Mouse (Mus musculus) gastrocnemius, adult 8-10 months (tissue): ENCODE measurements around the gene Plekhg2. TPM values are rescaled to one million over a fixed set of nuclear protein-coding genes. Genes with fewer than 3 reads are reported as not detected.

Source experiments
- DNase-seq, 2 experiments: peaks; one replicate each; pipeline ENCODE4 v3.0.0; 2022; ENCODE audit warnings: low spot score in 2 of 2
- total RNA-seq, 4 experiments: library from RNA; stranded (reverse); gene quantifications; 2 replicates each; pipeline ENCODE4 v1.2.4; 2022

Plekhg2 gene
- total RNA-seq, 4 experiments from 2014 or later = 2.0 to 3.3 (median 2.6) TPM

DNA sequence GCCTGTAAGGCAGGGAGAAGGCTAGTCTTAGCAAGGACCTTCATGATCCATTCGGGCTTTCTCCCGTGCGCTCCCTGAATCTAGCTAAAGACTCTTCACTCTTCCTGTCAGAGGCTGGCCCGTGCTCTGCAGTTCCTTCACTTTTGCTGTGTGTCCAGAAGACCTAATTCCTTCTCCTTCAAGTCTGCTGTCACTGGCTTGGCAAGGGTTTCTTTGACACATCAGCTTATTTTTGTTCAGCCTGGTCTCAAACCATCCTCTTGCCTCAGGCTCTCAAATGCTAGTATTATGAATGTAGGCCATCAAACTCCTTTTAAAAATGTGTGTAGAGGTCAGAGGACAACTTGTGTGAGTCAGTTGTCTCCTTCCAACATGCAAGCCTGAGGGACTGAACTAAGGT lies 11.2 kb upstream of the Plekhg2 start:
- DNase-seq = no peak

DNA sequence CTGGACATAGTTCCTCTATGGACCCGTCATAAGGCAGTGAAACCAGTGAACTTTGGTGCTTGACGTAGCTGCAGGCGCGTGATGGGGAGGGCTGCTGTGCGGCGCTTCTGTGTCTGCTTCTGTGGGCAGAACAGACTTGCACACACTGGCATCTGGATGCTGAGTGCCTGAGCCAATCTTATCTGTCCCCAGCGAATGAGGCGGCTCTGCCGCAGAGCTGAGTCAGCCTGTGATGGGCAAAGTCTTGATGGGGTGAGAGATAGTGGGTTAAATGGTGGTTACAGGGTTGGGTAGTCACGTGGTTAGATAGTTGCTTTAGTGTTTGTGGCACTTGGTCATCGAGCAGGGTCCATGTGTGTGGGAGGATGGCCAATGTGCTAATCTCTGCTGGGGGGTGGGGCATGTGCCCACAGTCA lies 10.6 kb upstream of the Plekhg2 start:
- DNase-seq = no peak

DNA sequence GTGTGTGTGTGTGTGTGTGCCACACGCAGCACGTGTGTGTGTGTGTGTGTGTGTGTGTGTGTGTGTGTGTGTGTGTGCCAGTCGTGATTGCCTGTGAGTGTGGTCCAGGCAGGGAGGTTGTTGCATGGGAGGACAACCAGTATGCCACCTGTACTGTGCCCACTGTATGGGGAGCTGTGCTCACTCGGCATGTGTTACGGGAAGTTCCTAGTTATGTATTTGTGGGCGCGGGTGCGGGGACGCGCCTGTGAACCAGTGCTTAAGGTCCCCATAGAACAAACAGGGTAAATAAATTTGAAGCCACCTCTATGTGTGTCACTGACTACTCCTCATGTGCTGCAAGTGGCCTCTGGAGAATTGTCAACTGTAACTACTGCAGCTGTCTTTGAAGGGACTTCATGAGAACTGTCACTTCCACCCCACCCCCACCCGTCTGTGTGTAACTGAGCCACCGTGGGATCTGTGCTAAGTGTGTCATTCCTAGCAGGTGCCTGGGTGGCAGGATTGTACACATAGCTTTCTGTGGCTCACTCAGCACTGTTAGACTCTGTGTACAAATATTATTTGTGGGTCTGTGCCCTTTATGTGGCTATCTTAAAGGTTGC lies 10.1 kb upstream of the Plekhg2 start:
- no peak for DNase-seq

DNA sequence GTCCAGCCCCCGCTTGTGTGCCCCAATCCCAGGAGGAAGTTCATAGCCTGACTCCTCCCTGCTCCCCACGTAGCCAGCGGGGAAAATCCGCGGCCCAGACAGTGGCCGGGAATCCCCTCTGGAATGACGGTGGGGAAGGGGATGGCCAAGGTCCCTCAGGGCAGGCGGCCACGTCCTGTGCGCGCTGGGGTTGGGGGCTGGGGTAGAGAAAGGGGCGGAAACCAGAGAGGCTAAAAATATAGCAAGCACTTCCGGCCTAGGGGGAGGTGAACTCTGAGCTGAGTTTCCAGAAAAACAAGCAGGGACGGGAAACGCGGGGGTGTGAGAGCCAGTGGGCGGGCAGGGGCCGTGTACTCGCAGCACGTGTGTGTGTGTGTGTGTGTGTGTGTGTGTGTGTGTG lies 9.5 kb upstream of the Plekhg2 start:
- DNase-seq = peak; percentile 80

DNA sequence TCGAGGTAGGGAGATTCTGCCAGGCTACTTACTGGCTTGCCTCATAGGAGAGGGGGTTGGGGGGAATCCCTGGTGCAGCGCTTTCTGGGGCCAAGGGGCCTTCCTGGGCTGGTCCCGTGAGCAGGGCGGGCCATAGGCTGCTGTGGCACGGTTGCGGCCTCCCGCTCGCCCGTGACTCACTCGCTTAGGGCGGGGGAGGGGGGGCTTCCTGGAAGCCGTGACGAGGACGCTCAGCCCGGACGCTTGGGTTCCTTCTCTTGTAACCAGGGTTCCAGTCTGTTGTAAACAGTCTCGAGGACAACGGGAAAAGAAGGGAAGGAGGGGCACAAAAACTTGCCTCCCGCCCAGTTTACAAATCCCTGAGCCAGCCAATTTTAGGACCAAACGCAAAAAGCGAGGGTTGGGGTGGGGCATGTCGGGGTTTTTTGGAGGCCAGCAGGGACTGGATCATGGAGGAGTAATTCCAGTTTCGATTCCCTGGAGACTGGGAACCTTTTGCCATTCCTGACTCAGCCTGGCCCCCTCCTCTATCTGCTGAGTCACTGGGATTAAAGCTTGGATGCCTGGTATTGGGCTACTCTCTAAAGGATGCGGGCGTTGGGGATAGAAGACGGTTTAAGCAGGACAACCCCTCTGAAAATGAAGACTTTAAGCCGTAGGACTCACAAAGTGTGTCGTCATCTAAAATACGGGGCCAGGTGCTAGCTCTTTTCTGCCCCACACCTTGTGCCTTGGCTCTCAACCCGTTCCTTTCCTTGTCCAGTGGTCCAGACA lies 8.8 kb upstream of the Plekhg2 start:
- DNase-seq = peak; percentile 82

DNA sequence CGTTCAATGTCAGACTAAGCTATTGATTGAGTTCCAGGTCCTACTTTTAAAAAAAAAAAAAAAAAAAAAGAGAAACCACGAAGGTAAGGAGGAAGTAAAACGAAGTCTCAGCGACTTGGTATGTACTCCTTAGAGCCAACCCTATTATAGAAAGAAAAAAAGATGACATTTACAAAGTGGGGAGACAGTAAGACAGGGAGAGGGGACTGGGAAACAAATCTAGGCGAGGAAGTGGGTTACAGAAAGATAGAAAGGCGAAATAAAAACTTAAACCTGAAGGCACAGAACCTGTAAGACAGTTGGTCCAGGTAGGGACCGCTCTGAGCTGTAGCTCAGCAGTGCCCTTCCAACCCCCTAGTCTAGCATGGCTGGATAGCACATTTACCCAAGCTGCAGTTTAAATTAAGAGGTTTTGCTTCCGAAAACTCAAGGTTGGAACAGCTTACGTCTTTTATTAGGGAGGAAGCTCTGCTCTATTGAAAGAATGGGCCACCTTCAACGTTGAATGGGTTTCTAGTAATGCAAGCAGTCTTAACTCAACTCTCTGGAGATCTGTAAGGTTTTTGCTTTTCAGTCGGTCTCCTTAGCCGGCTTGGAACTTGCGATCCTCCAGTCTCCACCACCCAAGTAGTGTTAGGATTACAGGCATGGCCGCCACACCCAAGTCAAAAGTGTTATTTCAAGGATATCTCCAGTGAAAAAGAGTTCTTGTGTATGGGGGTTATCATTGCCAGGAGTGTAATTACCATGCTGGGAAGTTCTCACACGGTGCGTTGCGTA lies 8.0 kb upstream of the Plekhg2 start, which contains the start of gene Zfp36:
Gene Zfp36, minus strand, starts transcription at position 17 of the 780 bp plus-strand sequence.
- DNase-seq = no peak

DNA sequence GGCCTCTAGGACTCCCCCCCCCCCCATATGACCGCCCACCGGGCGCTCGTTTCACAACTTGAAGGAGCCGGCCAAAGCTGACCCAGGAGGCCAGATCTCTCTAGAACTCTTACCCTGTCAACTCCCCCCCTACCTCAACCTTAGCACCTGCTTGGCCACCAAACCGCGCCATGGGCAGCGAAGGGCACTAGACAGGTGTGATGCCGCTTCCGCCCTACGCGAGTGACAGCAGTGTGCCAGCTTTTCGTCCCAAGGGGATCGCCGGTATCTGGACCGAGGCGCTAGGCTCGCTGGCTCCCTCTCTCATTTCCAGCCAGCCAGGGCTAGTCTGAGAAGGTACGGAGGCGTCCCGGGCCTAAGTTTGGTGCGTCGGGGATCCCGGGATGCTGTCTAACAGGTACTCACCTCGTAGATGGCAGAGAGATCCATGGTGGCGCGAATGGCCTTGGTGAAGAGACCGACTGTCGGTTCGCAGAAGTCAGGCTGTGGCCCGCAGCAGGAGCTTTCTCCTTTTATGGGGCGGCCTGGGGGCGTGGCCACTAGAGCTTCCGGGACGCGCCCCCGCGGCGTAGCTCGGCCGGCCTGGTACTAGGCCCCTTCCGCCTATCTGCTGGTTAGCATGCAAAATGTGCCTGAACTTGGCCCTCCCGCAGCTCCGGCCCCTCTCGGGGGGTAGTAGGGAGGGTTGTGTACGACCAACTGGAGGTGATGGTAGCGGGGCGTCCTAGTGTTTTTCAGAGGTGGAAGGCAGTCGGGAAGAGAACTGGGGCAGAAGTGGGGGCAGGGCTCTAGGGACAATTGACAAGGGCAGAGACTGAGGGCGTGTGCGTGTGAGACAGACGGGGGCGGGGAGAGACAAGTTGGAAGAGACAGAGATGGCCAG lies 6.6 kb upstream of the Plekhg2 start:
- peak; percentile 94 to 95 for DNase-seq

DNA sequence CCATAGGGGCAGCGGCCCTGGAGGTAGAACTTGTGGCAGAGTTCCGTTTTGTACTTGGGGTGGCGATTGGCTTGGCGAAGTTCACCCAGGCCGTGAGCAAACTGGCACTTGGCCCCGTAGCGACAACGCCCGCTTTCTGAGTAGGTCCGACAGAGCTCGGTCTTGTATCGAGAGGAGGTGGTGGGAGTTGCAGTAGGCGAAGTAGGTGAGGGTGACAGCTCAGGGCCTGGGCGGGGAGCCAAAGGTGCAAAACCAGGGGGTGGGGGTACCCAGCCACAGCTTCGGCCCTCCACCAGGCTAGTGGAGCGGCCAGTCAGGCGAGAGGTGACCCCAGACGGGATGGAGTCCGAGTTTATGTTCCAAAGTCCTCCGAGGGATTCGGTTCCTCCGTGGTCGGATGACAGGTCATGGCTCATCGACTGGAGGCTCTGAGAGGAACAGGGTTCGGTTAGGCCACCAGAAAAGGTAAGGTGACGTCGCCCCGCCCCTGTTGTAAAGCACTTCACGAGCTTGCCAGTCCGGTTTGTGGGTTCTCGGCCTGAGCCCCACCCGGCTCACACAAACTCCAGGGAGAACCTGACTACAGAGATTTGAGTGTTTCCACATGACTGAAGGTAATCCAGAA lies 5.8 kb upstream of the Plekhg2 start:
- peak; percentile 57 to 67 for DNase-seq

DNA sequence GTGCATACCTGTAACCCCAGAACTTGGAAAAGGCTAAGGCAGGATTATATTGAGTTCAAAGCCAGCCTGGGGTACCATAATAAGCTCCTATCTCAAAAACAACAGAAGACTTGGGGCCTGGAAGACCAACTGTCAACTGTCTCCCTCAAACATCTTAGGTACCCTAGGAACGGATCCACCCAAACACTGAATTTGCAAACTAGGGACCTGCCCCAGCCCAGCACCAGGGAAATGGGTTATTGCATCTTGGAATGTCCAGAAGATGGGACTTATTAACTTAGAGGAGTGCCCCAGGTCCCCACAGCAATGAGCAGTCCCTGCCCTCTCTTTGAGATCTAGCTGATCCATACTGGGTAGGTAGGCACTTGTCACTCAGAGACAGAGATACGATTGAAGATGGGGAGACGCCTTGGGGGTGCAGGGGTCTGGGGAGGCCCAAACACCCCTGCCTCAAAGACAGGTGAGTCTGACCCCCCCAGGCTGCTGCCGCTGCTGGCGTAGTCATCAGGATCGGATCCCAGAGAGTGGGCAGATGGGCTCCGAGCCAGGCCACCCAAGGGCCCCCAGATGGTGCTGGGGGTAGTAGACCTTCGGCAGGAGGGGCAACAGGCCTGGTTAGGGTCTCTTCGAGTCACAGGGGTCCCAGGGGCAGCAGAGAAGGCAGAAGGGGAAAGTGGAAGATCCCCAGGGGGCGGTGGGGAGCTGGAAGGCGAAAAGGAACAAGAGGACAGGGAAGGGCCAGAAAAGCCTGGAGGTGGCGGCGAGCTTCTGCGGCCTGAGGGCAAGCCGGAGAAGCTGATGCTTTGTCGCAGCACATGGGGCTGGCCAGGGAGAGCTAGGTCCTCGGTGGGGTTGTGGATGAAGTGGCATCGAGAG lies 5.0 kb upstream of the Plekhg2 start:
- DNase-seq = no peak

DNA sequence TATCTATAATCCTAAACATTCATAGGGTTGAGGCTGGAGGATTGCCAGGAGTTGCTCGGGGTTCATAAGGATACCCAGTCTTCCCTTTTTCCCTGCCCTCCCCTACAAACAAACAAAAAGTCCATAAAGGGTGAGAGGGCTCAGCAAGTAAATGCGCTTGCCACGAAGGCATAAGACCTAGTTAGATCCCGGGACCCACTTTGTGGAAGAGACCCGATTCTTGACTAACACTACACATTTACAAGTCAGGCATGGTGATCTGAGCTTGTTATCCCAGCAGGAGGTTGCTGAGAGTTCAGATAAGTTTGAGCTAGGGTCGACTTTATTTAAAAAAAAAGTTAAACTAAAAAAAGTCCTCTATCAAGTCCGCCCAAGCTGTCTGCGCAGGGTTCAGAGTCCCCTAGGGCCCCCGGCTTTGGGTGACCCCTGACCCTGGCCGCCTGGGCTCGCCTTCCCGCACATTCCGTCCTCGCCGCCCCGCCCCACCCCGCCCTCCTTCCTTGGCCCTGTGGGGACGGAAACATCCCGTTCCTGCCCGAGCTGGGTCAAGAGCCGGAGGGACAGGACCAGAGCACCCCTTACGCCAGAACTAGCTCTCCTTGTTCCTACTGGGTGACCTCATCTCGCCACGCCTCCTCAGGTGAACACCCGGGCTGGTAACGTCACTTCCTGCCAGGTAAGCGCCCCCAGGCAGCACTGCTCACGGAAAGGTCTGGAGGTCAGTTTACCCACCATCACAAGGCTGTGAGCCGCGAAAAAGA lies 3.8 kb upstream of the Plekhg2 start:
- DNase-seq = peak; percentile 79 to 82

DNA sequence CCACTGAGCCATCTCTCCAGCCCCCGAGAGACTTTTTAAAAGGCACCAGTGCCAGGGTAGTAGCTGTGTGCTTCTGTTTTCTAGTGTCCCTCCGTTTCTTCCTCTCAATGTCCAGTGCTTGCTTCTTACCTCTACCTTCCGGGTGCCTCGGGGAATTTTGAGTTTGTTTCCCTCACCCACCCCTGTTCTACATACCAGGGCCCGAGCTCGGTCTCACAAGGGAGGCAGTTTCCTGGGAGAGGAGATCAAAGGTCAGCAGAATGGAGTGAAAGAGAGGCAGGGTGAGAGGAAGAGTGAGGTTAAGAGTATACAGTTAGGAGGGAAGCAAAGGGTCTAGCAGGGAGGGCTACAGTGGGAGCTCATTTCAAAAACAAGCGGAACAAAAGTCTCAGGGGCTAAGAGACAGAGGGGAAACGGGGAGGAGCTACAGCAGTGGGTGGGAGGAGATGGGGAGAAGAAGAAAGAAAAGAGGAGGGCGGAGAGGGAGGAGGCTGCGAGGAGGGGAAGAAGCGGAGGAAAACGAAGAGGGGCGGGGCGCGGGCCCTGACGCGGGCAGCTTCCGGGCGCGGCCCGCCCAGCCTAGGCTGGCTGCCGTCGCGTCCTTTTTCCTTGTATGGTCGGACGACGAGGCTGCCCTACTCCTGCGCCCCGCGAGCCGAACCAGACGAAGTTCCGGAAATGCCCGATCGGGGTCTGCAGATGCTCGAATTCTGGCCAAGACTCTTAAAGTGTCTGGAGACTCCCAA lies 3.0 kb upstream of the Plekhg2 start:
- peak; percentile 90 to 91 for DNase-seq

DNA sequence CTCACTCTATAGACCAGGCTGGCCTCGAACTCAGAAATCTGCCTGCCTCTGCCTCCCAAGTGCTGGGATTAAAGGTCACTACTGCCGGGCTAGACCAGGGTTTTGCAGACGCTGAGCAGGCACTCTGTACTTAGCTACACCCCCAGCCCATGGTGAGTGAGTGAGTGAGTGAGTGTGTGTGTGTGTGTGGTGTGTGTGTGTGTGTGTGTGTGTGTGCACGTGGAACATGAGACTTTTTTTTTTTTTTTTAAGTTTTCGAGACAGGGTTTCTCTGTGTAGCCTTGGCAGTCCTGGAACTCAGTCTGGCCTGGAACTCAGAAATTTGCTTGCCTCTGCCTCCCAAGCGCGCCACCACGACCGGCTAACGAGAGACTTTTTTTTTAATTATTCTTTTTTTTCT lies 2.2 kb upstream of the Plekhg2 start:
- no peak for DNase-seq

DNA sequence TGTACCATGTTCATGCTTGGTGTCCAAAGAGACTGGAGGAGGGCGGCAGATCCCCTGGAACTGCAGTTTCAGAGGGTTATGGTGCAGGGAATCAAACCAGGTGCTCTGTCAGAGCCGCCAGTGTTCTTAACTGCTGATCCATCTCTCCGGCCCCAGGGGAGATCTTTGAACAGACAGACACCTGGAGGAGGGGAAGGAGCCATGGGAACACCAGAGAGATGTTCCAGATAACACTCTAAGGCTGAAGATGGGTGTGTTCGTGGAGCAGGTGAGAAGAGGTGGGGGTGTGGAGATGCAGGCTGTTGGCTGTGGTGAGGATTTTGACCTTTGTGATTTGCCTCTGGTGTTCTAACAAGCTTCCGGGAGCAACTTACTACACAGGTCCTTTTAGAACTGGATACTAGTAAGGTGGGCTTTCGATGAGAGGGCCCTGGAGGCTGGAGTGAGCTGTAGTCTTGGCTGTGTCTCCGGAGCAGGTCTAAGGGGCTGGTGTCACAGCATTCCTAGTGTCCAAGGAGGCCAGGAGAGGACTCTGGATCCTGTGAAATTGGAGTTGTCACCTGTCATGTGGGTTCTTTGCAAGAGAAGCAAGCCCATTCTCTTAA lies 1.6 kb upstream of the Plekhg2 start:
- no peak for DNase-seq

DNA sequence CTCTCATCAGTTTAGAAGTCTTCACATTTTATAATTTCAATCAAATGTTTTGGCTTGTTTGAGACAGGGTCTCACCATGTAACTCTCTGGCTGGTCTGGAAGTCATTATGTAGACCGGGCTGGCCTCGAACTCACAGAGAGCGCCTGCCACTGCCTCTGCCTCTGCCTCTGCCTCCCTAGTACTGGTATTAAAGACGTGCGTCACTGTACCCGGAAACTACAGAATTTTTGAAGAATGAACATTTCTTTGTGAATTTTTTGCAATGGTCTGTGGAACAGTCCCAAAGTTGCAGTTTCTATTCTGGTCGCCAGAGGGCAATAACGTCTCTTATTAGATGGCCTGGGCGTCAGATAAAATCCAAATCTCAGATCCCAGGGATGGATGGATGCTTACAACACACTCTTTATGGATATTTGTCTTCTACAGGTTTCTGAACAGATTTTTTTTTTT lies 757 bp upstream of the Plekhg2 start:
- DNase-seq = peak; percentile 68 to 72

DNA sequence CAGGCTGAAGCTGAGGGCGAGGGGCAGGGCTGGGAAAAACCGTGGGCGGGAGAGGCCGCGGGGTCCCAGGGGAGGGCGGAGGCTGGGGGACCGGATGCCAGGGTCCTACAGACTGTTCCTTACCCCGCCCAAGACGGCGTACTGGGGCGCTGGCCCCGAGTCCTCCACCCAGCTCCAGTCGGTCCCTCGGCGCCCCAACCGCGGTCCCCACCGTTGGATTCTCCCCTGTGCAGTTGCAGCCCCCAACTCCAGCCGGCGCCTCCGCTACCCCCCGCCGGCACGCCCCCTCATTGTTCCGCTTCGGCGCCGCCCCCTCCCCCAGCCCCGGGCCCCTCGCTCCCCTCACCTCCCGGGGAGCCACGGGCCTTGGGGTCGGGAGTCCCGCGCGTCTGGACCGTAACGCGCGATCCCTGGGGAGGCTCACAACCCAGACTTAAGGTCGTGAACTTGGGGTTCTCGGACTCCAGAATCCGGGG lies 847 bp downstream of the Plekhg2 start:
- DNase-seq = peak; percentile 64 to 65

DNA sequence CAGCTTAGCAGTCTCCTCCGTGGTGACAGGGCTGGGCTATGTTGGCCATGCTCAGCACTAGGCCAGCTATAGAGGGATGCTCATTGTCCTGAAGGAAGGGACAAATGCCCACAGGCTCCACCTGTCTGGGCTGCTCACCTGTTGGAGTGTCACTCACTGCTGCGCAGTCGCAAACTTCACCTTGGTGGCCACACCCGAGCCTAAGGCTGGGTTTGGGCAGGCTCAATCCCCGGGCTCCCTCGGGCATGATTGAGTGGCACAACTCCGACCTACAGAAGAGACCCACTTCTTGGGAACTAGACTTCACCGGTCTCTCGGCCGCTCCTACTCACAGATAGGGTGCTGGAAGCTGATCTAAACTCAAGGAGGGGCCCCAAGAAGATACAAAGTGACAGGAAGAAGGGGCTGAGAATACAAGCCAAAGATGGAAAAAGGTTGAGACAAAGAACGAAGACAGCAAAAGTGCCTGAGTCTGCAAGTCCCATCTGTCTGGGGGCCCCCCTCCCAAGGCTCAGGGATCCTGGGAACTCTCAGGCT lies 1.4 kb downstream of the Plekhg2 start:
- no peak for DNase-seq

DNA sequence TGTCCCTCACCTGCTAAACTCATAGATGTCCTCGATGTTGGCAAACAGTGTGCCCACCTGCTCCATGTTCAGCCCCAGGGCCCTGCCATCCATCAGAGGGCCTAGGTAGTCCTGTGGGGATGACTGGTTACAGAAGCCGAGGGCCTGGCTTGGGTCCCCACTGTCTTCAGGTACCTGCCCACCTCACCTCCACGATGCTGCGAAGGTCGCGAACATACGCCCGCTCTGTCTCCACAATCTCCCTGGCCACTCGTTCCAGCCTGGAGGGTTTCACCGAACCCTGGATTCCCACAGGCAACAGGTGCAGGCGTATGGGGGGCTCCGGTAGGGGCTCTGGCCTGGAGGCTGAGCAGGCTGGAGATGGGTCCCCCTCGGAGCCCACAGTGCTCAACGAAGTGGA lies 2.3 kb downstream of the Plekhg2 start:
- DNase-seq = no peak
